Mouse (Mus musculus) stomach, embryonic 15.5 days (tissue): ENCODE results near the gene Sox10. TPM values are rescaled to one million over a fixed set of nuclear protein-coding genes. Genes with fewer than 3 reads are reported as not detected.
A peak's percentile ranks its signal among the peaks of the same experiment; 100 is the strongest.

Source experiments
- ATAC-seq: fragments of 200-750 bp; cut with Nextera tagmentation; 2 replicates; pipeline ENCODE4 v1.8.0; 2017; ENCODE audit warnings: low read depth, moderate number of reproducible peaks, moderate TSS enrichment; ENCODE audit not compliant: insufficient read depth, low FRiP score
- H3K27ac ChIP-seq: fragments of 300-500 bp; sonication (generic); 2 replicates; pipeline ENCODE4 v1.5.1; 2015; ENCODE audit warnings: mild to moderate bottlenecking, inconsistent platforms
- H3K27me3 ChIP-seq: fragments of 300-500 bp; sonication (generic); replicated peaks from 2 replicates; pipeline ENCODE4 v1.6.1; 2015; ENCODE audit warnings: inconsistent platforms
- H3K36me3 ChIP-seq: fragments of 300-500 bp; sonication (generic); 2 replicates; pipeline ENCODE4 v1.6.1; 2015; ENCODE audit warnings: inconsistent platforms
- H3K4me1 ChIP-seq: fragments of 300-500 bp; sonication (generic); 2 replicates; pipeline ENCODE4 v1.6.1; 2015; ENCODE audit warnings: inconsistent platforms
- H3K4me2 ChIP-seq: fragments of 300-500 bp; sonication (generic); 2 replicates; pipeline ENCODE4 v1.6.1; 2015; ENCODE audit warnings: mild to moderate bottlenecking, inconsistent platforms
- H3K4me3 ChIP-seq: fragments of 300-500 bp; sonication (generic); replicated peaks from 2 replicates; pipeline ENCODE4 v1.5.1; 2015; ENCODE audit warnings: inconsistent platforms
- H3K9ac ChIP-seq: fragments of 300-500 bp; sonication (generic); 2 replicates; pipeline ENCODE4 v1.6.1; 2015; ENCODE audit warnings: inconsistent platforms
- H3K9me3 ChIP-seq: fragments of 300-500 bp; sonication (generic); 2 replicates; pipeline ENCODE4 v1.6.1; 2016; ENCODE audit warnings: inconsistent platforms
- WGBS: fragments of 180-500 bp; shearing (Covaris S2); methylation state at CpG from one replicate; pipeline ENCODE4 v1.1.7; 2015; 5-methylcytosine and 5-hydroxymethylcytosine counted together
- polyA plus RNA-seq: library from polyadenylated mRNA; unstranded; fragments of >200 nt; fragmentation: Nextera tagmentation; extraction: Ambion mirVana; gene quantifications from 2 replicates; pipeline ENCODE4 v1.2.1, GENCODE M21; 2015

Sox10 gene
- polyA plus RNA-seq, result 9.1 and 9.7 TPM in 2 replicates

- H3K9ac ChIP-seq, result no peak within 1 kb of the TSS
- H3K4me3 ChIP-seq, result peak within 1 kb of the TSS; percentile 29; the same call in 1 of the 2 replicates
- 54% methylated on average over 5 of the region's 5 CpGs for WGBS
These were observed at the start of gene Sox10 for GRCm38 (mm10) chr15:79165140-79165539. Gene Sox10, minus strand, starts transcription at chr15:79165240.

GRCm38 (mm10) chr15:79213591-79213990 is 48.6 kb upstream of the Sox10 start:
- WGBS, result 68% methylated on average over 6 of the region's 6 CpGs
- ATAC-seq, result no peak
- H3K27ac ChIP-seq, result no peak overlapping the region
- no peak overlapping the region for H3K4me3 ChIP-seq
- H3K4me1 ChIP-seq, result 0 out of 2 replicates have a peak, but pooled peaks cover 5% of the 10 kb centered on the region
- H3K9ac ChIP-seq, result no peak overlapping the region
- no peaks in the 10 kb centered on the region for H3K9me3 ChIP-seq
- H3K4me2 ChIP-seq, result no peak overlapping the region
- H3K36me3 ChIP-seq, result no peaks in the 10 kb centered on the region
- no peaks in the 10 kb centered on the region for H3K27me3 ChIP-seq

More at GRCm38 (mm10) chr15:79165140-79165539, at the start of gene Sox10:
- Histone ChIP-seq H3K4me1 (peaks cover 7% of the 10 kb centered on the region; the same call in 1 of the 2 replicates), H3K27ac (peak within 1 kb of the TSS; percentile 51; the same call in 1 of the 2 replicates), H3K9me3 (no peaks in the 10 kb centered on the region), H3K4me2 (no peak within 1 kb of the TSS), H3K36me3 (no peaks in the 10 kb centered on the region), H3K27me3 (peaks cover 52% of the 10 kb centered on the region)
- no peak for ATAC-seq

DNA sequence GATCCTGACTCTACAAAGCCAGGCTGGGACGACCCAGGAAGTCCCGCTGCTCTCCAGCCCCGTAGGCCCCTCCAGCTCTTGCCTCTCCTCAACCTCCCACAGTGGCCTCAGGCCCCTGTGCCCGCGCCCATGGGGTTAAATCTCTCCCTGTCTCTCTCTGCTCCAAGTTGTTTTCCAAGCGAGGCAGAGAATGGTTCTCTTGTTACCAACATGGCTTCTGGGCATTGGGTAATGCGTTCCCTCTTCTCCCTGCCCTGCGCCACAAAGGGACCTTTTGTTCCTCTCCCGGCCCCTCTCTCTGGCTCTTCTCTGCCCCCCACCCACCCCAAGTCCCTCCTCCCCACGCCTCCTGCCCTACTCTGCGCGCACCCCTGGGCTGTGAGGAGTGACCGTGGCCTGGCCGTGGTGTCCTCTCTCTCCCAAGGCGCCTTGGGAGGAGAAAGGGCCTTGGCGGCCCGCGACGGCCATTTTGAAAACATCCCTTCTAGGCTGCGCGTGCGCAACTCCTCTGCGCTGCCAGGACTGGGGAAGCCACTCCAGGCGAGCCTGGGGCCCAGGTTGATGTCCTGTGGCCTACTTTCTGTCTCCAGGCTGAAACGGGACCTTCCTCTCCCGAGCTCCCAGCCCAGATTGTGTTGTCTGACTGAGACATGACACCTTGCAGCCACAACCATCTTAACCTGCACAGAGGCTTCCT is 47.9 kb upstream of the Sox10 start:
- 0 out of 2 replicates have a peak, but pooled peaks cover 8% of the 10 kb centered on the region for H3K4me1 ChIP-seq
- no peak overlapping the region for H3K4me2 ChIP-seq
- H3K4me3 ChIP-seq, result no peak overlapping the region
- no peaks in the 10 kb centered on the region for H3K36me3 ChIP-seq
- H3K27ac ChIP-seq, result no peak overlapping the region
- no peaks in the 10 kb centered on the region for H3K27me3 ChIP-seq
- ATAC-seq, result peak; percentile 23; the same call in 1 of the 2 replicates
- WGBS, result 83% methylated on average over 25 of the region's 26 CpGs
- H3K9ac ChIP-seq, result no peak overlapping the region
- H3K9me3 ChIP-seq, result no peaks in the 10 kb centered on the region

GRCm38 (mm10) chr15:79210357-79210756 is 45.3 kb upstream of the Sox10 start:
- WGBS, result 66% methylated on average over 2 of the region's 2 CpGs

DNA sequence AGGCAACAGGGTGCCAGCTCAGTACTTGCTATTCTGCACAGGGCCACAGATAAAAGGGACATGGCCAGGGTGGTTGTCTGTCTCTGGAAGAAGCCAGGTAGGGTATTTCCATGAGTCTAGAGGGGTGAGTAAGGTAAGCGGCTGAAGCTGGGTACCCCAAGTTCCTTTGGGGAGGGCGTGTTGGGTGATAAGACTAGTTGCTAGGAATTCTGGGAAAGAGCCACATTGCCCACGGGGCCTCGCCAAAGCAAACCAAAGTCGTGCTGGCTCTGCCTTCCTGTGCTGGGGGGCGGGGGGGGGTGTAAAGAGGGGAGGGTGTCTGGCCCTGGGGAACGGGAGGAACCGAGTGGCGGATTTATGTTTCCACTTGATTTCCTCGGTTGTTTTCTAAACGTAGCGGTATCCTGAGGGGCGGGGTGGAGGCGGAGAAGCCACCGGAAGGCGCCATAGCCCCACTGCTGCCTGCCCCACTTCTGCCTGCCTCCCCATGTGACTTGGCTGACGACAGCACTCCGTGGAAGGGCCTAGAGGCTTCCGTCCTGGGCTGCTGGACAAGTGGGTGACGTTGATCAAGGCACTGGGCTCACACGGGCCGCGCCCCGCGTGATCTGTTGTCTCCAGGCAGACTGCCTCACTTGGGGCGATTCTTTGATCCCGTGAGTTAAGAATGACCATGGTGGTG is 43.9 kb upstream of the Sox10 start:
- no peak overlapping the region for H3K4me2 ChIP-seq
- 66% methylated on average over 27 of the region's 27 CpGs for WGBS
- H3K4me3 ChIP-seq, result no peak overlapping the region
- no peaks in the 10 kb centered on the region for H3K9me3 ChIP-seq
- H3K36me3 ChIP-seq, result no peaks in the 10 kb centered on the region
- no peak overlapping the region for H3K27ac ChIP-seq
- 0 out of 2 replicates have a peak, but pooled peaks cover 8% of the 10 kb centered on the region for H3K4me1 ChIP-seq
- H3K27me3 ChIP-seq, result no peaks in the 10 kb centered on the region
- no peak overlapping the region for H3K9ac ChIP-seq
- ATAC-seq, result no peak

More at GRCm38 (mm10) chr15:79210357-79210756, 45.3 kb upstream of the Sox10 start:
- 0 out of 2 replicates have a peak, but pooled peaks cover 8% of the 10 kb centered on the region for H3K4me1 ChIP-seq
- H3K27ac ChIP-seq, result no peak overlapping the region
- no peak for ATAC-seq
- no peak overlapping the region for H3K9ac ChIP-seq
- H3K36me3 ChIP-seq, result no peaks in the 10 kb centered on the region
- H3K4me3 ChIP-seq, result no peak overlapping the region
- no peak overlapping the region for H3K4me2 ChIP-seq
- H3K27me3 ChIP-seq, result no peaks in the 10 kb centered on the region
- no peaks in the 10 kb centered on the region for H3K9me3 ChIP-seq

GRCm38 (mm10) chr15:79208211-79208610 is 43.2 kb upstream of the Sox10 start:
- Histone ChIP-seq H3K4me2 (no peak overlapping the region), H3K27ac (no peak overlapping the region), H3K9me3 (no peaks in the 10 kb centered on the region), H3K36me3 (no peaks in the 10 kb centered on the region), H3K4me1 (0 out of 2 replicates have a peak, but pooled peaks cover 8% of the 10 kb centered on the region), H3K9ac (no peak overlapping the region), H3K4me3 (no peak overlapping the region), H3K27me3 (no peaks in the 10 kb centered on the region)
- 65% methylated on average over 6 of the region's 6 CpGs for WGBS
- no peak for ATAC-seq

GRCm38 (mm10) chr15:79202575-79202974 is 37.5 kb upstream of the Sox10 start:
- Histone ChIP-seq H3K4me1 (0 out of 2 replicates have a peak, but pooled peaks cover 6% of the 10 kb centered on the region), H3K4me3 (no peak overlapping the region), H3K36me3 (no peaks in the 10 kb centered on the region), H3K9me3 (no peaks in the 10 kb centered on the region), H3K9ac (no peak overlapping the region), H3K27me3 (no peaks in the 10 kb centered on the region), H3K27ac (no peak overlapping the region), H3K4me2 (0 out of 2 replicates have a peak overlapping the region, but pooled peaks have one; percentile 5)
- no peak for ATAC-seq
- WGBS, result 33% methylated on average over 10 of the region's 10 CpGs

GRCm38 (mm10) chr15:79201491-79202150 is 36.6 kb upstream of the Sox10 start:
- H3K27ac ChIP-seq, result no peak overlapping the region
- 28% methylated on average over 13 of the region's 13 CpGs for WGBS

DNA sequence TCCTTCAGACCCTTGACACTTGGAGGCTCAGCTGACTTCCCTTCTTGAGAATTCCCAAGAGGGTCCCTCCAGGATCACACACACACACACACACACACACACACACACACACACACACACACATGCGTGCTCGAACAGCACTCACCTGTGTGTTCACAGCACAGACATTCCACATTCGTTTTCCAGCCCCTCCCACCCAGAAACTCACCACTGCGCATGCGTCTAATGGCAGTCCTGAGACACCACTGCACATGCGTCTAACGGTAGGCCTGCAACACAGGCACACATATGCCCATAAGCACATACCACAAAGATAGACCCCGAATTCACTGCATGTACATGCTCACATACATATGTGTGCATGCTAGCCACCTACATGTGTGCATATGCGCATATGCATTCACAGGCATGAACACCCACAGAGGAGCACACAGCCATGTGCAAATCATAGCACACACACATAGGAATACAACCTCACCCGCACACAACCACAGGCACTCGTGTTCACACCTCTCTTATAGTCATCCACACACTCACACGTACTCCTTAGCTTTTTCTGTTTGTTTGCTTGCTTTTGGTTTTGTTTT is 34.4 kb upstream of the Sox10 start:
- no peaks in the 10 kb centered on the region for H3K27me3 ChIP-seq
- H3K36me3 ChIP-seq, result no peaks in the 10 kb centered on the region
- no peak overlapping the region for H3K4me3 ChIP-seq
- H3K9ac ChIP-seq, result no peak overlapping the region
- whole genome bisulfite sequencing, result 90% methylated on average over 12 of the region's 12 CpGs
- 0 out of 2 replicates have a peak, but pooled peaks cover 6% of the 10 kb centered on the region for H3K4me1 ChIP-seq
- H3K4me2 ChIP-seq, result no peak overlapping the region
- no peak overlapping the region for H3K27ac ChIP-seq
- H3K9me3 ChIP-seq, result no peaks in the 10 kb centered on the region
- ATAC-seq, result no peak

More at GRCm38 (mm10) chr15:79201491-79202150, 36.6 kb upstream of the Sox10 start:
- Histone ChIP-seq H3K4me1 (0 out of 2 replicates have a peak, but pooled peaks cover 6% of the 10 kb centered on the region), H3K4me3 (no peak overlapping the region), H3K9me3 (no peaks in the 10 kb centered on the region), H3K27me3 (no peaks in the 10 kb centered on the region), H3K9ac (no peak overlapping the region), H3K4me2 (no peak overlapping the region), H3K36me3 (no peaks in the 10 kb centered on the region)
- ATAC-seq, result peak; percentile 45; the same call in 1 of the 2 replicates

- no peak overlapping the region for H3K27ac ChIP-seq
- no peaks in the 10 kb centered on the region for H3K36me3 ChIP-seq
- no peak overlapping the region for H3K4me3 ChIP-seq
- no peak for ATAC-seq
- H3K9me3 ChIP-seq, result no peaks in the 10 kb centered on the region
- H3K27me3 ChIP-seq, result no peaks in the 10 kb centered on the region
- 81% methylated on average over 8 of the region's 8 CpGs for WGBS
- H3K4me2 ChIP-seq, result no peak overlapping the region
- 0 out of 2 replicates have a peak, but pooled peaks cover 12% of the 10 kb centered on the region for H3K4me1 ChIP-seq
- no peak overlapping the region for H3K9ac ChIP-seq
These were observed 30.5 kb upstream of the Sox10 start for GRCm38 (mm10) chr15:79195492-79195891.

GRCm38 (mm10) chr15:79194946-79195345 is 29.9 kb upstream of the Sox10 start:
- Histone ChIP-seq H3K27me3 (no peaks in the 10 kb centered on the region), H3K36me3 (no peaks in the 10 kb centered on the region), H3K9ac (no peak overlapping the region), H3K9me3 (no peaks in the 10 kb centered on the region), H3K4me2 (no peak overlapping the region), H3K4me3 (no peak overlapping the region), H3K4me1 (0 out of 2 replicates have a peak, but pooled peaks cover 12% of the 10 kb centered on the region), H3K27ac (no peak overlapping the region)
- no peak for ATAC-seq
- 73% methylated on average over 2 of the region's 2 CpGs for WGBS
